Mouse (Mus musculus): Measurements from ENCODE around the gene Tspan4.

Tspan4 gene

GRCm38 (mm10) chr7:141476981-141477370 lies 1.9 kb downstream of the Tspan4 start:
- DNase-seq (ENCODE audit: low spot score): no peak

GRCm38 (mm10) chr7:141477578-141478269 lies 2.7 kb downstream of the Tspan4 start:
- DNase-seq (ENCODE audit: low spot score): no peak

- DNase-seq (ENCODE audit: low spot score): no peak
Observed at GRCm38 (mm10) chr7:141478270-141478748, 3.3 kb downstream of the Tspan4 start.

GRCm38 (mm10) chr7:141480842-141481497 lies 5.9 kb downstream of the Tspan4 start:
- no peak for DNase-seq (ENCODE audit: low spot score)

- no peak for DNase-seq (ENCODE audit: low spot score)
Observed at GRCm38 (mm10) chr7:141481498-141482401, 6.7 kb downstream of the Tspan4 start.

- no peak for DNase-seq (ENCODE audit: low spot score)
Observed at GRCm38 (mm10) chr7:141482531-141483024, 7.5 kb downstream of the Tspan4 start.

GRCm38 (mm10) chr7:141483114-141483653 lies 8.1 kb downstream of the Tspan4 start:
- DNase-seq (ENCODE audit: low spot score): no peak

- no peak for DNase-seq (ENCODE audit: low spot score)
Observed at GRCm38 (mm10) chr7:141484186-141485120, 9.4 kb downstream of the Tspan4 start.

GRCm38 (mm10) chr7:141485186-141485585 lies 10.1 kb downstream of the Tspan4 start:
- no peak for DNase-seq (ENCODE audit: low spot score)

GRCm38 (mm10) chr7:141485606-141486005 lies 10.6 kb downstream of the Tspan4 start:
- DNase-seq (ENCODE audit: low spot score): no peak

- DNase-seq (ENCODE audit: low spot score): no peak
Observed at GRCm38 (mm10) chr7:141486239-141486638, 11.2 kb downstream of the Tspan4 start.

- DNase-seq (ENCODE audit: low spot score): no peak
Observed at GRCm38 (mm10) chr7:141487141-141487540, 12.1 kb downstream of the Tspan4 start.

- DNase-seq (ENCODE audit: low spot score): no peak
Observed at GRCm38 (mm10) chr7:141491151-141491550, 16.1 kb downstream of the Tspan4 start.

- no peak for DNase-seq (ENCODE audit: low spot score)
Observed at GRCm38 (mm10) chr7:141492738-141493137, 17.7 kb downstream of the Tspan4 start.

- no peak for DNase-seq (ENCODE audit: low spot score)
Observed at GRCm38 (mm10) chr7:141493729-141494128, 18.7 kb downstream of the Tspan4 start.

- no peak for DNase-seq (ENCODE audit: low spot score)
Observed at GRCm38 (mm10) chr7:141495379-141495778, 20.3 kb downstream of the Tspan4 start.

GRCm38 (mm10) chr7:141495940-141496339 lies 20.9 kb downstream of the Tspan4 start:
- DNase-seq (ENCODE audit: low spot score): no peak

GRCm38 (mm10) chr7:141497600-141497999 lies 22.6 kb downstream of the Tspan4 start:
- no peak for DNase-seq (ENCODE audit: low spot score)

- DNase-seq (ENCODE audit: low spot score): no peak
Observed at GRCm38 (mm10) chr7:141501820-141502555, 26.9 kb downstream of the Tspan4 start.

GRCm38 (mm10) chr7:141502556-141502905 lies 27.5 kb downstream of the Tspan4 start:
- no peak for DNase-seq (ENCODE audit: low spot score)
